Mouse (Mus musculus) bone marrow, adult 2 months (tissue): ENCODE results near the gene Atp6v0b. TPM values are rescaled to one million over a fixed set of nuclear protein-coding genes. Genes with fewer than 3 reads are reported as not detected.

Experiments
- H3K27ac ChIP-seq: fragments of 200-500 bp; 2 replicates; pipeline ENCODE4 v1.5.1; 2012; ENCODE audit warnings: low read depth, mild to moderate bottlenecking, control low read depth, inconsistent platforms, low read length; ENCODE audit not compliant: control insufficient read depth, poor library complexity, insufficient read depth
- H3K4me1 ChIP-seq: fragments of 200-500 bp; 2 replicates; pipeline ENCODE4 v1.6.1; 2011; ENCODE audit warnings: low read length; ENCODE audit not compliant: control insufficient read depth, insufficient read depth
- H3K4me3 ChIP-seq: fragments of 200-500 bp; replicated peaks from 2 replicates; pipeline ENCODE3; 2011; ENCODE audit warnings: mild to moderate bottlenecking, low read depth, low read length, control low read depth; ENCODE audit not compliant: control insufficient read depth
- CTCF ChIP-seq: fragments of 200-500 bp; IDR thresholded peaks from 2 replicates; pipeline ENCODE4 v1.5.1; 2011; ENCODE audit warnings: low read length, control low read depth; ENCODE audit not compliant: control insufficient read depth, insufficient read depth
- POLR2A ChIP-seq: fragments of 200-500 bp; IDR thresholded peaks from 2 replicates; pipeline ENCODE4 v1.6.1; 2011; ENCODE audit warnings: low read depth, mild to moderate bottlenecking, control low read depth, low read length, borderline replicate concordance; ENCODE audit not compliant: control insufficient read depth
- WGBS: fragments of 180-500 bp; shearing (Covaris S2); methylation state at CpG from one replicate; pipeline ENCODE4 v1.1.7; 2018; 5-methylcytosine and 5-hydroxymethylcytosine counted together
- polyA plus RNA-seq: library from polyadenylated mRNA; stranded (reverse); fragments of >200 nt; gene quantifications from 2 replicates; pipeline ENCODE4 v1.2.4, GENCODE M21; 2011; ENCODE audit warnings: low replicate concordance; ENCODE audit not compliant: missing spikeins, insufficient read depth, insufficient read length

Atp6v0b gene
- polyA plus RNA-seq: 227 and 442 TPM in 2 replicates

GRCm38 (mm10) chr4:117887133-117887532, at the start of gene Atp6v0b:
TSS of gene Atp6v0b (minus strand) at chr4:117887333.
- peak within 1 kb of the TSS; percentile 93 for H3K27ac ChIP-seq
- TF ChIP-seq POLR2A: peak; percentile 80; the same call in 1 of the 2 replicates
- no peak for TF ChIP-seq CTCF
- peak within 1 kb of the TSS; percentile 91 for H3K4me3 ChIP-seq
- peaks cover 2% of the 10 kb centered on the region; the same call in 1 of the 2 replicates for H3K4me1 ChIP-seq
- under 1% methylated on average over 37 of the region's 37 CpGs for WGBS

GRCm38 (mm10) chr4:117934081-117934480, 46.9 kb upstream of the Atp6v0b start:
- H3K4me3 ChIP-seq: no peak overlapping the region
- 83% methylated on average over 4 of the region's 4 CpGs for WGBS
- no peak for TF ChIP-seq POLR2A
- no peak for TF ChIP-seq CTCF
- H3K4me1 ChIP-seq: no peaks in the 10 kb centered on the region
- no peak overlapping the region for H3K27ac ChIP-seq

- H3K27ac ChIP-seq: no peak overlapping the region; the same call in 1 of the 2 replicates
- no peaks in the 10 kb centered on the region for H3K4me1 ChIP-seq
- H3K4me3 ChIP-seq: no peak overlapping the region
- no peak for TF ChIP-seq POLR2A
- no peak for TF ChIP-seq CTCF
- WGBS: 83% methylated on average over 5 of the region's 5 CpGs
Observed at GRCm38 (mm10) chr4:117933248-117933647, 46.1 kb upstream of the Atp6v0b start.

GRCm38 (mm10) chr4:117929391-117929881, 42.3 kb upstream of the Atp6v0b start, which contains the start of gene Artn:
TSS of gene Artn (minus strand) at chr4:117929763.
- H3K4me3 ChIP-seq: peak within 1 kb of the TSS; percentile 46
- no peaks in the 10 kb centered on the region for H3K4me1 ChIP-seq
- 5% methylated on average over 33 of the region's 33 CpGs for WGBS
- TF ChIP-seq POLR2A (peak; percentile 14; the same call in 1 of the 2 replicates), CTCF (no peak)
- H3K27ac ChIP-seq: peak within 1 kb of the TSS; percentile 44

GRCm38 (mm10) chr4:117928699-117929241, 41.6 kb upstream of the Atp6v0b start:
- TF ChIP-seq POLR2A (no peak; the same call in 1 of the 2 replicates), CTCF (peak; percentile 54)
- Histone ChIP-seq H3K4me1 (no peaks in the 10 kb centered on the region), H3K4me3 (peak overlapping the region; percentile 46), H3K27ac (peak overlapping the region; percentile 44)
- WGBS: 3% methylated on average over 13 of the region's 13 CpGs

- TF ChIP-seq CTCF (peak; percentile 67), POLR2A (no peak)
- Histone ChIP-seq H3K4me3 (no peak overlapping the region), H3K4me1 (no peaks in the 10 kb centered on the region), H3K27ac (no peak overlapping the region)
- 30% methylated on average over 6 of the region's 6 CpGs for WGBS
Observed at GRCm38 (mm10) chr4:117928234-117928633, 41.1 kb upstream of the Atp6v0b start.

- no peaks in the 10 kb centered on the region for H3K4me1 ChIP-seq
Observed at GRCm38 (mm10) chr4:117926545-117927482, 39.7 kb upstream of the Atp6v0b start.

GRCm38 (mm10) chr4:117924916-117925315, 37.8 kb upstream of the Atp6v0b start:
- no peak overlapping the region for H3K27ac ChIP-seq
- peaks cover 1% of the 10 kb centered on the region; the same call in 1 of the 2 replicates for H3K4me1 ChIP-seq
- H3K4me3 ChIP-seq: no peak overlapping the region
- TF ChIP-seq POLR2A (no peak), CTCF (no peak)
- 28% methylated on average over 6 of the region's 6 CpGs for WGBS

More at GRCm38 (mm10) chr4:117926545-117927482, 39.7 kb upstream of the Atp6v0b start:
- 3% methylated on average over 70 of the region's 71 CpGs for WGBS
- TF ChIP-seq POLR2A (no peak), CTCF (no peak)
- H3K27ac ChIP-seq: no peak overlapping the region
- H3K4me3 ChIP-seq: no peak overlapping the region
